Mouse (Mus musculus) hindbrain, embryonic 16.5 days (tissue): ENCODE measurements around the gene Gtpbp3. TPM values are rescaled to one million over a fixed set of nuclear protein-coding genes. Genes with fewer than 3 reads are reported as not detected.

ENCODE experiments used
- ATAC-seq: fragments of 200-750 bp; cut with Nextera tagmentation; 2 replicates; pipeline ENCODE4 v1.8.0; 2017; ENCODE audit warnings: moderate TSS enrichment, moderate library complexity
- H3K27ac ChIP-seq: fragments of 300-500 bp; sonication (generic); 2 replicates; pipeline ENCODE4 v1.5.1; 2014; ENCODE audit warnings: low read depth, mild to moderate bottlenecking, control low read depth, low read length, moderate library complexity
- H3K27me3 ChIP-seq: fragments of 300-500 bp; sonication (generic); replicated peaks from 2 replicates; pipeline ENCODE4 v1.6.1; 2014; ENCODE audit warnings: low read length; ENCODE audit not compliant: control insufficient read depth, insufficient read depth
- H3K36me3 ChIP-seq: fragments of 300-500 bp; sonication (generic); 2 replicates; pipeline ENCODE4 v1.6.1; 2014; ENCODE audit warnings: mild to moderate bottlenecking, low read length, moderate library complexity, mixed read lengths; ENCODE audit not compliant: control insufficient read depth, insufficient read depth
- H3K4me1 ChIP-seq: fragments of 300-500 bp; sonication (generic); 2 replicates; pipeline ENCODE4 v1.6.1; 2014; ENCODE audit warnings: low read depth, low read length; ENCODE audit not compliant: control insufficient read depth, insufficient read depth
- H3K4me2 ChIP-seq: fragments of 300-500 bp; sonication (generic); 2 replicates; pipeline ENCODE4 v1.6.1; 2014; ENCODE audit warnings: mild to moderate bottlenecking, low read length, control low read depth, moderate library complexity
- H3K4me3 ChIP-seq: fragments of 300-500 bp; sonication (generic); 2 replicates; pipeline ENCODE4 v1.5.1; 2014; ENCODE audit warnings: mild to moderate bottlenecking, low read length, control low read depth, moderate library complexity
- H3K9ac ChIP-seq: fragments of 300-500 bp; sonication (generic); 2 replicates; pipeline ENCODE4 v1.6.1; 2014; ENCODE audit warnings: low read depth, mild to moderate bottlenecking, control low read depth, low read length, moderate library complexity
- H3K9me3 ChIP-seq: fragments of 300-500 bp; sonication (generic); 2 replicates; pipeline ENCODE4 v1.6.1; 2014; ENCODE audit warnings: mild to moderate bottlenecking, low read length, moderate library complexity; ENCODE audit not compliant: control insufficient read depth
- WGBS: fragments of 180-500 bp; shearing (Covaris S2); extraction: QIAGEN DNeasy Blood & Tissue Kit; methylation state at CpG from one replicate; pipeline ENCODE4 v1.1.7; 2014; 5-methylcytosine and 5-hydroxymethylcytosine counted together
- polyA plus RNA-seq: library from polyadenylated mRNA; unstranded; fragments of >200 nt; fragmentation: Nextera tagmentation; extraction: Ambion mirVana; gene quantifications from 2 replicates; pipeline ENCODE4 v1.2.1, GENCODE M21; 2015

The Gtpbp3 gene
- polyA plus RNA-seq, 1 experiment from 2014 or later: 14.6 TPM

GRCm38 (mm10) chr8:71486136-71486529, 1.8 kb upstream of the Gtpbp3 start:
- no peak for ATAC-seq
- 13% methylated on average over 7 of the region's 7 CpGs for WGBS
- H3K4me3 ChIP-seq: peak overlapping the region; percentile 88
- peak overlapping the region; percentile 44; the same call in 1 of the 2 replicates for H3K9ac ChIP-seq
- no peaks in the 10 kb centered on the region for H3K9me3 ChIP-seq
- H3K4me2 ChIP-seq: peak overlapping the region; percentile 84
- H3K27ac ChIP-seq: peak overlapping the region; percentile 3; the same call in 1 of the 2 replicates
- peaks cover 12% of the 10 kb centered on the region for H3K36me3 ChIP-seq
- H3K4me1 ChIP-seq: peaks cover 31% of the 10 kb centered on the region
- no peaks in the 10 kb centered on the region for H3K27me3 ChIP-seq

- Histone ChIP-seq H3K9ac (peak overlapping the region; percentile 74), H3K9me3 (no peaks in the 10 kb centered on the region), H3K4me2 (peak overlapping the region; percentile 98), H3K36me3 (peaks cover 21% of the 10 kb centered on the region), H3K4me1 (peaks cover 31% of the 10 kb centered on the region), H3K27ac (0 out of 2 replicates have a peak overlapping the region, but pooled peaks have one; percentile 79), H3K4me3 (peak overlapping the region; percentile 59), H3K27me3 (no peaks in the 10 kb centered on the region)
- WGBS: under 1% methylated on average over 22 of the region's 22 CpGs
- peak; percentile 87 for ATAC-seq
These were observed 551 bp downstream of the Gtpbp3 start for GRCm38 (mm10) chr8:71488454-71488853.

GRCm38 (mm10) chr8:71495039-71495438, 7.1 kb downstream of the Gtpbp3 start:
- H3K27me3 ChIP-seq: no peaks in the 10 kb centered on the region
- ATAC-seq: peak; percentile 76
- peaks cover 8% of the 10 kb centered on the region for H3K4me1 ChIP-seq
- H3K9me3 ChIP-seq: no peaks in the 10 kb centered on the region
- H3K4me3 ChIP-seq: no peak overlapping the region
- WGBS: 13% methylated on average over 16 of the region's 16 CpGs
- no peak overlapping the region for H3K27ac ChIP-seq
- H3K4me2 ChIP-seq: peak overlapping the region; percentile 20
- no peak overlapping the region for H3K9ac ChIP-seq
- H3K36me3 ChIP-seq: peaks cover 20% of the 10 kb centered on the region

- no peak overlapping the region for H3K4me2 ChIP-seq
- no peak overlapping the region for H3K9ac ChIP-seq
- ATAC-seq: no peak
- H3K27me3 ChIP-seq: no peaks in the 10 kb centered on the region
- H3K9me3 ChIP-seq: no peaks in the 10 kb centered on the region
- H3K27ac ChIP-seq: no peak overlapping the region
- peaks cover 6% of the 10 kb centered on the region for H3K4me1 ChIP-seq
- peaks cover 18% of the 10 kb centered on the region for H3K36me3 ChIP-seq
- WGBS: 84% methylated on average over 5 of the region's 5 CpGs
- no peak overlapping the region for H3K4me3 ChIP-seq
These were observed 7.9 kb downstream of the Gtpbp3 start for GRCm38 (mm10) chr8:71495811-71496210.

- H3K9me3 ChIP-seq: no peaks in the 10 kb centered on the region
- no peak overlapping the region for H3K4me3 ChIP-seq
- peaks cover 6% of the 10 kb centered on the region for H3K4me1 ChIP-seq
- H3K27ac ChIP-seq: no peak overlapping the region
- no peak for ATAC-seq
- H3K4me2 ChIP-seq: no peak overlapping the region
- no peak overlapping the region for H3K9ac ChIP-seq
- H3K36me3 ChIP-seq: peaks cover 17% of the 10 kb centered on the region
- H3K27me3 ChIP-seq: no peaks in the 10 kb centered on the region
- WGBS: 40% methylated on average over 11 of the region's 11 CpGs
These were observed 8.6 kb downstream of the Gtpbp3 start for GRCm38 (mm10) chr8:71496481-71496880.

GRCm38 (mm10) chr8:71497077-71497645, 9.3 kb downstream of the Gtpbp3 start:
- Histone ChIP-seq H3K4me1 (peaks cover 6% of the 10 kb centered on the region), H3K36me3 (peaks cover 13% of the 10 kb centered on the region), H3K4me3 (no peak overlapping the region), H3K9me3 (no peaks in the 10 kb centered on the region), H3K9ac (no peak overlapping the region), H3K4me2 (no peak overlapping the region), H3K27ac (0 out of 2 replicates have a peak overlapping the region, but pooled peaks have one; percentile 17), H3K27me3 (no peaks in the 10 kb centered on the region)
- no peak for ATAC-seq
- 100% methylated on average over 1 of the region's 1 CpGs for WGBS

- no peak overlapping the region for H3K4me2 ChIP-seq
- no peaks in the 10 kb centered on the region for H3K9me3 ChIP-seq
- no peak overlapping the region for H3K9ac ChIP-seq
- H3K4me1 ChIP-seq: peaks cover 6% of the 10 kb centered on the region
- no peak for ATAC-seq
- peaks cover 5% of the 10 kb centered on the region for H3K36me3 ChIP-seq
- H3K4me3 ChIP-seq: no peak overlapping the region
- H3K27me3 ChIP-seq: no peaks in the 10 kb centered on the region
- WGBS: 34% methylated on average over 12 of the region's 15 CpGs
- no peak overlapping the region for H3K27ac ChIP-seq
These were observed 10.1 kb downstream of the Gtpbp3 start for GRCm38 (mm10) chr8:71497881-71498501.

GRCm38 (mm10) chr8:71498816-71499690, 11.2 kb downstream of the Gtpbp3 start:
- Histone ChIP-seq H3K27ac (no peak overlapping the region), H3K4me2 (no peak overlapping the region), H3K27me3 (no peaks in the 10 kb centered on the region), H3K9ac (no peak overlapping the region), H3K4me1 (peaks cover 6% of the 10 kb centered on the region), H3K4me3 (no peak overlapping the region), H3K9me3 (no peaks in the 10 kb centered on the region), H3K36me3 (0 out of 2 replicates have a peak, but pooled peaks cover under 1% of the 10 kb centered on the region)
- no peak for ATAC-seq
- WGBS: 38% methylated on average over 16 of the region's 16 CpGs

- H3K9ac ChIP-seq: no peak overlapping the region
- ATAC-seq: no peak
- no peaks in the 10 kb centered on the region for H3K36me3 ChIP-seq
- no peak overlapping the region for H3K4me2 ChIP-seq
- no peak overlapping the region for H3K27ac ChIP-seq
- no peaks in the 10 kb centered on the region for H3K9me3 ChIP-seq
- H3K4me1 ChIP-seq: peaks cover 2% of the 10 kb centered on the region; the same call in 1 of the 2 replicates
- WGBS: 94% methylated on average over 4 of the region's 4 CpGs
- H3K27me3 ChIP-seq: peaks cover 25% of the 10 kb centered on the region
- H3K4me3 ChIP-seq: no peak overlapping the region
These were observed 16.4 kb downstream of the Gtpbp3 start for GRCm38 (mm10) chr8:71504349-71504748.
